Mouse (Mus musculus) ES-Bruce4 (cell line): ENCODE data around the gene Il17rd. TPM values are rescaled to one million over a fixed set of nuclear protein-coding genes. Genes with fewer than 3 reads are reported as not detected.

Experiments used
- H3K27ac ChIP-seq: 2 replicates; pipeline ENCODE4 v1.5.1; 2012; ENCODE audit warnings: low read length, inconsistent platforms; ENCODE audit not compliant: insufficient read depth
- H3K27me3 ChIP-seq: 2 replicates; pipeline ENCODE4 v1.6.1; 2012; ENCODE audit warnings: mild to moderate bottlenecking, low read length, inconsistent platforms; ENCODE audit not compliant: control insufficient read depth, poor library complexity, insufficient read depth, severe bottlenecking
- H3K36me3 ChIP-seq: 2 replicates; pipeline ENCODE4 v1.6.1; 2012; ENCODE audit warnings: inconsistent platforms, mild to moderate bottlenecking, low read length, moderate library complexity; ENCODE audit not compliant: control insufficient read depth, poor library complexity, insufficient read depth, severe bottlenecking
- H3K4me1 ChIP-seq: one replicate; pipeline ENCODE4 v1.8.1; 2011; ENCODE audit warnings: low read length; ENCODE audit not compliant: control insufficient read depth, insufficient read depth
- H3K4me3 ChIP-seq: 2 replicates; pipeline ENCODE4 v1.5.1; 2011; ENCODE audit warnings: low read depth, mild to moderate bottlenecking, low read length
- H3K9ac ChIP-seq: 2 replicates; pipeline ENCODE4 v1.6.1; 2012; ENCODE audit warnings: low read depth, mild to moderate bottlenecking, inconsistent platforms; ENCODE audit not compliant: poor library complexity, severe bottlenecking
- H3K9me3 ChIP-seq: replicated peaks from 2 replicates; pipeline ENCODE4 v1.6.1; 2012; ENCODE audit warnings: mild to moderate bottlenecking, low read length, inconsistent platforms; ENCODE audit not compliant: control insufficient read depth, poor library complexity, insufficient read depth, severe bottlenecking
- CTCF ChIP-seq: IDR thresholded peaks from one replicate; pipeline ENCODE4 v1.8.1; 2011; ENCODE audit warnings: low read depth, low read length
- EP300 ChIP-seq: IDR thresholded peaks from 2 replicates; pipeline ENCODE4 v1.6.1; 2011; ENCODE audit warnings: low read depth, low read length; ENCODE audit not compliant: insufficient read depth
- POLR2A ChIP-seq: IDR thresholded peaks from one replicate; pipeline ENCODE4 v1.8.1; 2011; ENCODE audit warnings: low read length; ENCODE audit not compliant: insufficient read depth
- polyA plus RNA-seq: library from polyadenylated mRNA; stranded (reverse); fragments of >200 nt; gene quantifications from 2 replicates; pipeline ENCODE4 v1.2.4, GENCODE M21; 2011; ENCODE audit warnings: low read depth; ENCODE audit not compliant: missing spikeins, insufficient read depth, insufficient read length

Gene Il17rd
- polyA plus RNA-seq, 1 experiment: 48.9 TPM

GRCm38 (mm10) chr14:27147726-27148125 is 109.0 kb downstream of the Il17rd start:
- H3K4me1 ChIP-seq: no peaks in the 10 kb centered on the region
- no peak for TF ChIP-seq POLR2A
- no peak for TF ChIP-seq CTCF
- TF ChIP-seq EP300: no peak
- no peak overlapping the region for H3K9ac ChIP-seq
- no peaks in the 10 kb centered on the region for H3K36me3 ChIP-seq
- H3K4me3 ChIP-seq: no peak overlapping the region
- no peak overlapping the region for H3K27ac ChIP-seq
- H3K9me3 ChIP-seq: no peaks in the 10 kb centered on the region
- H3K27me3 ChIP-seq: no peaks in the 10 kb centered on the region

GRCm38 (mm10) chr14:27149401-27149800 is 110.7 kb downstream of the Il17rd start:
- Histone ChIP-seq H3K4me3 (no peak overlapping the region), H3K27ac (no peak overlapping the region), H3K36me3 (no peaks in the 10 kb centered on the region), H3K4me1 (no peaks in the 10 kb centered on the region), H3K27me3 (no peaks in the 10 kb centered on the region), H3K9ac (no peak overlapping the region), H3K9me3 (no peaks in the 10 kb centered on the region)
- TF ChIP-seq POLR2A (no peak), EP300 (no peak), CTCF (no peak)

GRCm38 (mm10) chr14:27150011-27150640 is 111.4 kb downstream of the Il17rd start:
- Histone ChIP-seq H3K36me3 (no peaks in the 10 kb centered on the region), H3K27ac (no peak overlapping the region), H3K9me3 (no peaks in the 10 kb centered on the region), H3K4me1 (no peaks in the 10 kb centered on the region), H3K27me3 (no peaks in the 10 kb centered on the region), H3K9ac (no peak overlapping the region), H3K4me3 (no peak overlapping the region)
- no peak for TF ChIP-seq EP300
- no peak for TF ChIP-seq POLR2A
- no peak for TF ChIP-seq CTCF

GRCm38 (mm10) chr14:27151432-27151831 is 112.7 kb downstream of the Il17rd start:
- TF ChIP-seq EP300 (no peak), CTCF (no peak), POLR2A (no peak)
- Histone ChIP-seq H3K36me3 (no peaks in the 10 kb centered on the region), H3K27me3 (no peaks in the 10 kb centered on the region), H3K9me3 (no peaks in the 10 kb centered on the region), H3K9ac (no peak overlapping the region), H3K27ac (no peak overlapping the region), H3K4me1 (no peaks in the 10 kb centered on the region), H3K4me3 (no peak overlapping the region)

GRCm38 (mm10) chr14:27155088-27155487 is 116.3 kb downstream of the Il17rd start:
- Histone ChIP-seq H3K9ac (no peak overlapping the region), H3K4me3 (no peak overlapping the region), H3K27ac (no peak overlapping the region), H3K36me3 (no peaks in the 10 kb centered on the region), H3K4me1 (no peaks in the 10 kb centered on the region), H3K9me3 (no peaks in the 10 kb centered on the region), H3K27me3 (no peaks in the 10 kb centered on the region)
- TF ChIP-seq POLR2A: no peak

- Histone ChIP-seq H3K4me3 (no peak overlapping the region), H3K9ac (no peak overlapping the region)
- TF ChIP-seq CTCF (no peak), EP300 (no peak), POLR2A (no peak)
Observed at GRCm38 (mm10) chr14:27156032-27156431, 117.3 kb downstream of the Il17rd start.

More at GRCm38 (mm10) chr14:27156032-27156431, 117.3 kb downstream of the Il17rd start:
- H3K4me1 ChIP-seq: no peaks in the 10 kb centered on the region
- no peaks in the 10 kb centered on the region for H3K27me3 ChIP-seq
- no peaks in the 10 kb centered on the region for H3K9me3 ChIP-seq
- no peak overlapping the region for H3K27ac ChIP-seq
- no peaks in the 10 kb centered on the region for H3K36me3 ChIP-seq

Other genes starting within 250 kb of the Il17rd start
- 0.47 and 0.84 TPM in 2 replicates for gene Asb14, start 144.4 kb upstream of the Il17rd start, polyA plus RNA-seq
- gene Appl1, start 67.7 kb upstream of the Il17rd start, polyA plus RNA-seq: 55.5 and 67.3 TPM in 2 replicates
- 1.6 and 3.7 TPM in 2 replicates for gene Hesx1, start 44.5 kb upstream of the Il17rd start, polyA plus RNA-seq
- gene Arhgef3, start 76.0 kb downstream of the Il17rd start, polyA plus RNA-seq: 2.2 and 2.6 TPM in 2 replicates